Mouse (Mus musculus) CH12.LX (cell line): Measurements from ENCODE around the gene Fdxacb1. TPM values are rescaled to one million over a fixed set of nuclear protein-coding genes. Genes with fewer than 3 reads are reported as not detected.

Source experiments
- DNase-seq: peaks from one replicate; pipeline ENCODE4 v3.0.0-alpha.2; 2013; ENCODE audit errors: extremely low read depth
- H3K27ac ChIP-seq: 2 replicates; pipeline ENCODE4 v1.5.1; 2012; ENCODE audit warnings: low read depth, mild to moderate bottlenecking, control low read depth, moderate library complexity; ENCODE audit not compliant: insufficient read depth
- H3K27me3 ChIP-seq: replicated peaks from 2 replicates; pipeline ENCODE3; 2012; ENCODE audit warnings: inconsistent platforms
- H3K36me3 ChIP-seq, 2 experiments: replicated peaks in 1 of 2; 2 replicates each; pipeline versions ENCODE3 to v1.6.1; 2012; ENCODE audit warnings: inconsistent platforms in 1 of 2, low read length in 1 of 2, mild to moderate bottlenecking in 1 of 2, mixed read lengths in 1 of 2, moderate library complexity in 1 of 2; ENCODE audit not compliant: control insufficient read depth in 1 of 2, insufficient read depth in 1 of 2
- H3K4me1 ChIP-seq, 2 experiments: 2 replicates each; pipeline ENCODE4 v1.6.1; 2012; ENCODE audit warnings: inconsistent platforms in 1 of 2, moderate library complexity in 1 of 2; ENCODE audit not compliant: insufficient read depth in 2 of 2, control insufficient read depth in 1 of 2
- H3K4me2 ChIP-seq: 2 replicates; pipeline ENCODE4 v1.6.1; 2012; ENCODE audit warnings: low read depth, mild to moderate bottlenecking, control low read depth; ENCODE audit not compliant: poor library complexity, insufficient read depth, severe bottlenecking
- H3K4me3 ChIP-seq, 3 experiments: fragments of 150-350 bp in 1 of 3; sonication (generic) in 1 of 3; replicated peaks in 1 of 3; 2 replicates each; pipeline versions ENCODE3 to v1.5.1; 2011 to 2012; ENCODE audit warnings: low read depth in 2 of 3, low read length in 2 of 3, mild to moderate bottlenecking in 2 of 3, moderate library complexity in 2 of 3, control low read depth in 1 of 3, improper control_type of control experiment in 1 of 3, inconsistent platforms in 1 of 3, mixed read lengths in 1 of 3; ENCODE audit not compliant: poor library complexity in 1 of 3
- H3K79me2 ChIP-seq: replicated peaks from 2 replicates; pipeline ENCODE4 v1.6.1; 2012; ENCODE audit warnings: mild to moderate bottlenecking, moderate library complexity; ENCODE audit not compliant: control insufficient read depth, poor library complexity, insufficient read depth, severe bottlenecking; ENCODE audit errors: extremely low read depth
- H3K9ac ChIP-seq: 2 replicates; pipeline ENCODE4 v1.6.1; 2012; ENCODE audit warnings: low read depth, mild to moderate bottlenecking, control low read depth, moderate library complexity; ENCODE audit not compliant: insufficient read depth
- H3K9me3 ChIP-seq: replicated peaks from 2 replicates; pipeline ENCODE3; 2012; ENCODE audit warnings: low read length, inconsistent platforms, mixed read lengths
- BHLHE40 ChIP-seq: IDR thresholded peaks from 2 replicates; pipeline ENCODE4 v1.6.1; 2011; ENCODE audit warnings: mild to moderate bottlenecking, low read depth, low read length, improper control_type of control experiment
- CHD2 ChIP-seq: IDR thresholded peaks from 2 replicates; pipeline ENCODE4 v1.6.1; 2011; ENCODE audit warnings: low read length, improper control_type of control experiment
- CTCF ChIP-seq, 2 experiments: IDR thresholded peaks in 1 of 2; conservative IDR thresholded peaks in 1 of 2; 2 replicates each; pipeline ENCODE4 v1.5.1; 2011 to 2012; ENCODE audit warnings: low read depth in 2 of 2, low read length in 2 of 2, improper control_type of control experiment in 1 of 2, inconsistent platforms in 1 of 2, mild to moderate bottlenecking in 1 of 2, moderate library complexity in 1 of 2
- E2F4 ChIP-seq: IDR thresholded peaks from 2 replicates; pipeline ENCODE4 v1.6.1; 2011; ENCODE audit warnings: low read depth, low read length, improper control_type of control experiment; ENCODE audit not compliant: insufficient replicate concordance
- ELF1 ChIP-seq: IDR thresholded peaks from 2 replicates; pipeline ENCODE4 v1.6.1; 2014; ENCODE audit warnings: low read depth, mild to moderate bottlenecking, inconsistent platforms, low read length, improper control_type of control experiment
- EP300 ChIP-seq: IDR thresholded peaks from 2 replicates; pipeline ENCODE4 v1.6.1; 2011; ENCODE audit warnings: low read length, improper control_type of control experiment
- GABPA ChIP-seq: IDR thresholded peaks from 2 replicates; pipeline ENCODE4 v1.6.1; 2012; ENCODE audit warnings: low read depth, low read length, improper control_type of control experiment, inconsistent platforms; ENCODE audit not compliant: insufficient replicate concordance
- IRF4 ChIP-seq: IDR thresholded peaks from 2 replicates; pipeline ENCODE4 v1.6.1; 2014; ENCODE audit warnings: low read depth, mild to moderate bottlenecking, inconsistent platforms, low read length, improper control_type of control experiment
- MAX ChIP-seq: IDR thresholded peaks from 2 replicates; pipeline ENCODE4 v1.6.1; 2011; ENCODE audit warnings: low read length, improper control_type of control experiment
- MXI1 ChIP-seq: IDR thresholded peaks from 2 replicates; pipeline ENCODE4 v1.6.1; 2011; ENCODE audit warnings: mild to moderate bottlenecking, low read depth, low read length, improper control_type of control experiment
- NELFE ChIP-seq: IDR thresholded peaks from 2 replicates; pipeline ENCODE4 v1.6.1; 2011; ENCODE audit warnings: low read depth, low read length, improper control_type of control experiment
- NRF1 ChIP-seq: IDR thresholded peaks from 2 replicates; pipeline ENCODE4 v1.6.1; 2014; ENCODE audit warnings: low read depth, mild to moderate bottlenecking, inconsistent platforms, low read length, improper control_type of control experiment, moderate library complexity
- POLR2AphosphoS2 ChIP-seq: IDR thresholded peaks from 2 replicates; pipeline ENCODE4 v1.6.1; 2011; ENCODE audit warnings: low read depth, low read length, improper control_type of control experiment
- RAD21 ChIP-seq: IDR thresholded peaks from 2 replicates; pipeline ENCODE4 v1.6.1; 2011; ENCODE audit warnings: low read depth, mild to moderate bottlenecking, low read length, improper control_type of control experiment, moderate library complexity
- RCOR1 ChIP-seq: conservative IDR thresholded peaks from 2 replicates; pipeline ENCODE4 v1.6.1; 2012; ENCODE audit warnings: low read depth, mild to moderate bottlenecking, inconsistent platforms, low read length, improper control_type of control experiment
- SIN3A ChIP-seq: IDR thresholded peaks from 2 replicates; pipeline ENCODE4 v1.6.1; 2012; ENCODE audit warnings: low read length, improper control_type of control experiment, inconsistent platforms
- SMC3 ChIP-seq: IDR thresholded peaks from 2 replicates; pipeline ENCODE4 v1.6.1; 2011; ENCODE audit warnings: low read depth, low read length, improper control_type of control experiment
- TCF12 ChIP-seq: IDR thresholded peaks from 2 replicates; pipeline ENCODE4 v1.6.1; 2014; ENCODE audit warnings: low read depth, mild to moderate bottlenecking, inconsistent platforms, low read length, improper control_type of control experiment
- USF1 ChIP-seq: IDR thresholded peaks from 2 replicates; pipeline ENCODE4 v1.6.1; 2014; ENCODE audit warnings: low read depth, mild to moderate bottlenecking, inconsistent platforms, low read length, improper control_type of control experiment
- USF2 ChIP-seq: conservative IDR thresholded peaks from 2 replicates; pipeline ENCODE4 v1.6.1; 2011; ENCODE audit warnings: low read depth, low read length, improper control_type of control experiment
- ZKSCAN1 ChIP-seq: IDR thresholded peaks from 2 replicates; pipeline ENCODE4 v1.6.1; 2012; ENCODE audit warnings: low read depth, inconsistent platforms, low read length, improper control_type of control experiment, borderline replicate concordance
- ZNF384 ChIP-seq: IDR thresholded peaks from 2 replicates; pipeline ENCODE4 v1.6.1; 2012; ENCODE audit warnings: low read depth, low read length, improper control_type of control experiment, inconsistent platforms
- dilution Hi-C: fragments of 300-500 bp; cut with MboI; formaldehyde crosslinking; loops from 2 replicates; pipeline ENCODE4 v1.14.3; 2020; ENCODE audit warnings: low sequenced_read_pairs; ENCODE audit not compliant: extremely low pct_unique_long_range_greater_than_20kb, extremely low pct_ligation_motif_present
- in situ Hi-C: fragments of 300-500 bp; cut with MboI; formaldehyde crosslinking; loops from 3 replicates; pipeline ENCODE4 v1.14.3; 2019; ENCODE audit warnings: low sequenced_read_pairs, low pct_ligation_motif_present, low pct_unique_long_range_greater_than_20kb, mixed read lengths
- polyA plus RNA-seq: library from polyadenylated mRNA; unstranded; fragments of >175 nt; gene quantifications from 2 replicates; pipeline ENCODE4 v1.2.1, GENCODE M21; 2012; ENCODE audit warnings: low read depth; ENCODE audit not compliant: insufficient read length
- total RNA-seq, 2 experiments: library from RNA; depleted of rRNA; stranded (reverse); fragments of 300-350 nt in 1 of 2; fragments of >200 nt in 1 of 2; gene quantifications; 2 replicates each; pipeline ENCODE4 v1.2.3; 2012 to 2014

Fdxacb1 gene
- total and polyA plus RNA-seq, 3 experiments: 5.6 to 9.5 (median 8.5) TPM

DNA sequence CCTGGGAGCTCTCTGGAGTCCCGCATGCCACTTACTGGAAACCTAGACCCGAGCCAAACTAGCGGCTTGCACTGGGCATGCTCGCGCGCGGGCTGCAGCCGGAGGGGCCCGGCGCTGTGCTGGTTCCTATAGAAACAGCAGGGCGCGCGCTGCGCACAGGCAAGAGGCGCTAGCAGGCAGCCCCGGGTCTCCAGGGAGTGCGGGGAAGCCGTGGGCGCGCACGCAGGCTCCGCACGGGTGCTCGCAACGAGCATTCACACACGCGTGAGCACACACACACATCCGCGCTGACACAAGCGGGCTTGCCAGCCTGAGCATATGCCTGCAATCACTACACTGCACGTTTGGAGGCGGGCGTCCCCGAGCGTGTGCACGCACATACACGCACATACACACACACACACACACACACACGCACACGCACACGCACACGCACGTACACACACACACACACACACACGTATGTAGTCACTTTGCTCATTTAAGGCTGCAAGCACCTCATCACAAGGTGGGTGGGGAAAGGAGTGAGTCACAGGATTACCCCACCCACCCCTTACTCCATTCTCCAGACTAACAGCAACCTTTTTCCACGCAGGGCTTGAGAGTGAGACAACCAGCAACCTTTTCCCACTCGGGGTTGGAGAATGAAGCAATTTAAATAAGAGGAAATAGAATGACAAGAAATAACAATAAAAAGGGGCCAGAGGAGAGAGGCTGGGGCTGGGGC lies 39.9 kb upstream of the Fdxacb1 start:
- Histone ChIP-seq H3K4me1 (peaks cover 0 to 7% of the 10 kb centered on the region in 2 experiments; a peak in 2 of 4 replicates), H3K27ac (no peak overlapping the region), H3K9me3 (no peaks in the 10 kb centered on the region), H3K4me3 (peak overlapping the region in 1 of 3 experiments; percentile 63), H3K4me2 (peak overlapping the region; percentile 1), H3K79me2 (no peaks in the 10 kb centered on the region), H3K27me3 (no peaks in the 10 kb centered on the region), H3K36me3 (no peaks in the 10 kb centered on the region), H3K9ac (no peak overlapping the region)
- TF ChIP-seq E2F4 (no peak), CTCF (conservative IDR thresholded peaks at IDR 0.05 in 1 of 2, IDR thresholded peaks at IDR 0.05 in 1 of 2; ENCODE audit: low read depth in 2 of 2, low read length in 2 of 2) (peak in 1 of 2 experiments; percentile 10; a peak in 1 of 4 replicates), ZNF384 (no peak), SMC3 (no peak), USF1 (no peak), USF2 (no peak), NELFE (no peak), CHD2 (no peak), SIN3A (no peak), ZKSCAN1 (no peak), MAX (no peak), IRF4 (no peak), NRF1 (peak; percentile 83), RAD21 (no peak; the same call in 1 of the 2 replicates), MXI1 (0 out of 2 replicates have a peak, but pooled peaks have one; percentile 36), BHLHE40 (peak; percentile 74), EP300 (no peak), GABPA (no peak), TCF12 (no peak), RCOR1 (no peak), POLR2AphosphoS2 (no peak), ELF1 (no peak)
- in situ Hi-C loops: no loop called here
- dilution Hi-C loops: no loop called here
- DNase-seq: no peak
